Mouse (Mus musculus): ENCODE measurements around the gene Atp5h. TPM values are rescaled to one million over a fixed set of nuclear protein-coding genes. Genes with fewer than 3 reads are reported as not detected.
"Not testable (repeated sequence)": the region's sequence is repeated elsewhere in the genome, so short reads cannot be mapped to it uniquely, and the experiment has no call there.

Gene Atp5h
- polyA plus RNA-seq, 2 experiments from 2014 or later, result 602 to 622 TPM

GRCm38 (mm10) chr11:115398085-115398484 is 21.7 kb downstream of the Atp5h start:
- ATAC-seq, result no peak

DNA sequence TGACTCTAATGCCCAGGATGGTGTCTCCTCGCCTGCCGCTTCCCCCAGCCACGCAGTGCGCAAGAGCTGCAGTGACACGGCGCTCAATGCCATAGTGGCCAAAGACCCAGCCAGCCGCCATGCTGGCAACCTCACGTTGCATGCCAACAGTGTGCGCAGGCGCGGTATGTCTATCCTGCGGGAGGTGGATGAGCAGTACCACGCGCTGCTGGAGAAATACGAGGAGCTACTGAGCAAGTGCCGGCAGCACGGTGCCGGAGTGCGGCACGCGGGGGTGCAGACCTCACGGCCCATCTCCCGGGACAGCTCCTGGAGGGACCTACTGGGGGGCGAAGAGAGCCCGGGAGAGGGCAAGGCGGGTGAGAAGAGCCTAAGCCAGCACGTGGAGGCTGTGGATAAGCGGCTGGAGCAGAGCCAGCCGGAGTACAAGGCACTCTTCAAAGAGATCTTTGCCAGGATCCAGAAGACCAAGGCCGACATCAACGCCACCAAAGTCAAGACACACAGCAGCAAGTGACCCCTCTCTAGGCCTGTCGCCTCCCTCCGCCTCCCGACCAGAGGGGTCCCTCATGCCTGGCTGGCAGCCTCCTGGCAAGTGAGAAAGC is 25.9 kb downstream of the Atp5h start:
- no peak for ATAC-seq

DNA sequence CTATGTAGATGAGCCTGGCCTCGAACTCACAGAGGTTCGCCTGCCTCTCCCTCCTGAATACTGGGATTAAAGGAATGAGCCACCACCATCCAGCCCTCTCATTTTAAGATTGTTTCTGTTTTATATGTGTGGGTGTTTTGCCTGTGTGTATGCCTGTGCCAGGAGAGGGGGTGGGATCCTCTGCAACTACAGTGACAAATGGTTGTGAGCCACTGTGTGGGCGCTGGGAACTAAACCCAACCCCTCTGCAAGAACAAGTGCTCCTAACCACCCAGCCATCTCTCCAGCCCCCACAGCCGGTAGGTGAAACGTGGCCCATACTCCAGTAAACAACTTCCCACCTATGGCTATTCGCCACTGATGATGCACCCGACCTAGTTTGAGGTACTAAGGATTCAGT is 28.4 kb downstream of the Atp5h start:
- no peak for ATAC-seq

- not testable (repeated sequence) for ATAC-seq
These were observed 32.9 kb downstream of the Atp5h start for GRCm38 (mm10) chr11:115386859-115387258.

DNA sequence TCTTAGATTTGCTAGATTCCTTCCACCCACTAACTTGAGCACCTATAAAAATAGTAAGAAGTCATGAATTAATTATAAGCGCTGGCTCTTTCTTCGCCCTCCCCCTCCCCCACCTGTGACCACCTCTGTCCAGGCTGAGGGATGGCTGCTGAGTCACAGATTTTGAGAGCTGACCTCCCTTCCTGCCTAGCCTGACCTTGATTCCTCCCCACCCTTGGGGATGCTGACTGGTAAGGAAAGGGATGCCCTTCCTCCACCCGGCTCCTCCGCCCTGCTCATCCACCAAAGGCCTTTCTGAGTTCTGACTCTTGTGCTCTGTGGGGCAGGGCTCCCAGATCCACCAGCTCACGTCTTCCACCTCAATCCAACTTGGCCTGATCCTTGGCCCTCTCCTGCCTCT is 35.2 kb downstream of the Atp5h start:
- no peak for ATAC-seq

- no peak for ATAC-seq
These were observed 35.9 kb downstream of the Atp5h start for GRCm38 (mm10) chr11:115383701-115384474.

GRCm38 (mm10) chr11:115382891-115383290 is 36.9 kb downstream of the Atp5h start:
- no peak for ATAC-seq

- ATAC-seq, result no peak
These were observed 37.8 kb downstream of the Atp5h start, which contains the start of gene Cdr2l for GRCm38 (mm10) chr11:115381743-115382539. Cdr2l (plus strand) TSS chr11:115381916.

- ATAC-seq, result no peak
These were observed 38.5 kb downstream of the Atp5h start for GRCm38 (mm10) chr11:115381276-115381675.

GRCm38 (mm10) chr11:115377854-115378253 is 41.9 kb downstream of the Atp5h start:
- ATAC-seq, result no peak

GRCm38 (mm10) chr11:115377254-115377653 is 42.5 kb downstream of the Atp5h start:
- ATAC-seq, result no peak

GRCm38 (mm10) chr11:115376722-115377121 is 43.0 kb downstream of the Atp5h start:
- no peak for ATAC-seq

- no peak for ATAC-seq
These were observed 44.9 kb downstream of the Atp5h start for GRCm38 (mm10) chr11:115374695-115375425.

- ATAC-seq, result no peak
These were observed 45.7 kb downstream of the Atp5h start for GRCm38 (mm10) chr11:115373805-115374694.

GRCm38 (mm10) chr11:115372737-115373136 is 47.0 kb downstream of the Atp5h start:
- no peak for ATAC-seq

DNA sequence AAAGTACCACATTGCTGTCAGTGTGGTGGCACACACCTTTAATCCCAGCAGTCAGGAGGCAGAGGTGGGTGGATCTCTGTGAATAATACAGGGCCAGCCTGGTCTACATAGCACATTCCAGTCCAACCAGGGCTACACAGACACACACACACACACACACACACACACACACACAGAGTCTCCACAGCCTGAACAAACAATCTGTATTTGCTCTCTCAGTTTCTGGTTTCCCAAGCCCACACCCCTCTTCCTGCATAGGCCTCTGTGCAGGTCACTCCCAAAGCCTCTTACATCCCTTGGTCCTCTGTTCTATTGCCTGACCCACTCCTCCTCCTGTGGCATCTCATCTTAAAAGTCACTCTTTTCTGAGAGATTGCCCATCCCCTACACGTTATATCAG is 47.7 kb downstream of the Atp5h start:
- no peak for ATAC-seq

DNA sequence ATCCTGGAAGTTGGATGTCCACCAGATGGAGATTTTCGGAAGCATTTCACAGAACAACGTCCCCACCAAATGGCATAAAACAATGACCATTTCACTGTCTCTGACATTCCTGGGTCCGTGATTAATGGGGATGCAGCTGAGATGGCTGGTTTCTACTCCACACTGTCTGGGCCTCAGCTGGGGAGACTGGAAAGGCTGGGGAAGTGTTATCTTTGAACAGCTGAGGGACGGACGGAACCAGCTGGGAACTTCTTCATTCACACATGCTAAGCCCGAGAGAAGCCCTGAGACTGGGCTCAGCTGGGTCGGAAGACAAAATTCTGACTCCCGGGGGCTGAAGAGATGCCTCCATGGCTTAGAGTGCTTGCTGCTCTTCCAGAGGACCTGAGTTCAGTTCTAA is 48.4 kb downstream of the Atp5h start:
- ATAC-seq, result no peak

- no peak for ATAC-seq
These were observed 49.4 kb downstream of the Atp5h start for GRCm38 (mm10) chr11:115370368-115370767.

- ATAC-seq, result peak; percentile 88
These were observed 52.3 kb downstream of the Atp5h start, which contains the start of gene Hid1 for GRCm38 (mm10) chr11:115367395-115367944. Hid1 (minus strand) TSS chr11:115367756.

GRCm38 (mm10) chr11:115366706-115367394 is 52.9 kb downstream of the Atp5h start:
- no peak for ATAC-seq

Data from CD4-positive, CD25-positive, alpha-beta regulatory T cell, adult 4 months (primary cell).